Mouse (Mus musculus): ENCODE measurements around the gene Baz1a. TPM values are rescaled to one million over a fixed set of nuclear protein-coding genes. Genes with fewer than 3 reads are reported as not detected.

The Baz1a gene
- polyA plus RNA-seq, 1 experiment: 41.0 TPM

- no peaks in the 10 kb centered on the region for H3K9me3 ChIP-seq (replicated peaks; ENCODE audit: control insufficient read depth, insufficient read depth, low read length, poor library complexity, severe bottlenecking)
- H3K4me3 ChIP-seq (ENCODE audit: low read depth, low read length): no peak overlapping the region
- H3K36me3 ChIP-seq (ENCODE audit: control insufficient read depth, insufficient read depth, low read length, poor library complexity, severe bottlenecking): peaks cover 8% of the 10 kb centered on the region
- H3K9ac ChIP-seq (ENCODE audit: low read depth, poor library complexity, severe bottlenecking): no peak overlapping the region
- no peak for TF ChIP-seq EP300 (IDR thresholded peaks at IDR 0.05; ENCODE audit: insufficient read depth, low read depth, low read length)
- TF ChIP-seq CTCF (IDR thresholded peaks at IDR 0.05; ENCODE audit: low read depth, low read length): no peak
- no peak for TF ChIP-seq POLR2A (IDR thresholded peaks at IDR 0.05; ENCODE audit: insufficient read depth, low read length)
- H3K27ac ChIP-seq (ENCODE audit: insufficient read depth, low read length): no peak overlapping the region
- no peaks in the 10 kb centered on the region for H3K27me3 ChIP-seq (ENCODE audit: control insufficient read depth, insufficient read depth, low read length, poor library complexity, severe bottlenecking)
- H3K4me1 ChIP-seq (ENCODE audit: control insufficient read depth, insufficient read depth, low read length): no peaks in the 10 kb centered on the region
These were observed 44.9 kb upstream of the Baz1a start for GRCm38 (mm10) chr12:55058865-55059615.

- Histone ChIP-seq H3K9ac (ENCODE audit: low read depth, poor library complexity, severe bottlenecking) (no peak overlapping the region), H3K27me3 (ENCODE audit: control insufficient read depth, insufficient read depth, low read length, poor library complexity, severe bottlenecking) (no peaks in the 10 kb centered on the region), H3K4me3 (ENCODE audit: low read depth, low read length) (no peak overlapping the region), H3K27ac (ENCODE audit: insufficient read depth, low read length) (no peak overlapping the region), H3K36me3 (ENCODE audit: control insufficient read depth, insufficient read depth, low read length, poor library complexity, severe bottlenecking) (peaks cover 8% of the 10 kb centered on the region), H3K4me1 (ENCODE audit: control insufficient read depth, insufficient read depth, low read length) (no peaks in the 10 kb centered on the region), H3K9me3 (replicated peaks; ENCODE audit: control insufficient read depth, insufficient read depth, low read length, poor library complexity, severe bottlenecking) (no peaks in the 10 kb centered on the region)
- TF ChIP-seq POLR2A (IDR thresholded peaks at IDR 0.05; ENCODE audit: insufficient read depth, low read length) (no peak), CTCF (IDR thresholded peaks at IDR 0.05; ENCODE audit: low read depth, low read length) (no peak), EP300 (IDR thresholded peaks at IDR 0.05; ENCODE audit: insufficient read depth, low read depth, low read length) (no peak)
These were observed 42.6 kb upstream of the Baz1a start for GRCm38 (mm10) chr12:55056703-55057102.

- TF ChIP-seq EP300 (IDR thresholded peaks at IDR 0.05; ENCODE audit: insufficient read depth, low read depth, low read length) (no peak), POLR2A (IDR thresholded peaks at IDR 0.05; ENCODE audit: insufficient read depth, low read length) (no peak), CTCF (IDR thresholded peaks at IDR 0.05; ENCODE audit: low read depth, low read length) (no peak)
- H3K9me3 ChIP-seq (replicated peaks; ENCODE audit: control insufficient read depth, insufficient read depth, low read length, poor library complexity, severe bottlenecking): no peaks in the 10 kb centered on the region
- no peak overlapping the region for H3K4me3 ChIP-seq (ENCODE audit: low read depth, low read length)
- H3K4me1 ChIP-seq (ENCODE audit: control insufficient read depth, insufficient read depth, low read length): no peaks in the 10 kb centered on the region
- H3K27me3 ChIP-seq (ENCODE audit: control insufficient read depth, insufficient read depth, low read length, poor library complexity, severe bottlenecking): no peaks in the 10 kb centered on the region
- no peak overlapping the region for H3K9ac ChIP-seq (ENCODE audit: low read depth, poor library complexity, severe bottlenecking)
- H3K27ac ChIP-seq (ENCODE audit: insufficient read depth, low read length): no peak overlapping the region
- H3K36me3 ChIP-seq (ENCODE audit: control insufficient read depth, insufficient read depth, low read length, poor library complexity, severe bottlenecking): peaks cover 6% of the 10 kb centered on the region
These were observed 40.5 kb upstream of the Baz1a start for GRCm38 (mm10) chr12:55054551-55055241.

- no peaks in the 10 kb centered on the region; the same call in none of the 2 replicates for H3K36me3 ChIP-seq (ENCODE audit: control insufficient read depth, insufficient read depth, low read length, poor library complexity, severe bottlenecking)
- H3K27me3 ChIP-seq (ENCODE audit: control insufficient read depth, insufficient read depth, low read length, poor library complexity, severe bottlenecking): no peaks in the 10 kb centered on the region
- H3K9ac ChIP-seq (ENCODE audit: low read depth, poor library complexity, severe bottlenecking): no peak overlapping the region
- H3K4me1 ChIP-seq (ENCODE audit: control insufficient read depth, insufficient read depth, low read length): no peaks in the 10 kb centered on the region
- H3K9me3 ChIP-seq (replicated peaks; ENCODE audit: control insufficient read depth, insufficient read depth, low read length, poor library complexity, severe bottlenecking): no peaks in the 10 kb centered on the region
- TF ChIP-seq EP300 (IDR thresholded peaks at IDR 0.05; ENCODE audit: insufficient read depth, low read depth, low read length) (no peak), CTCF (IDR thresholded peaks at IDR 0.05; ENCODE audit: low read depth, low read length) (no peak), POLR2A (IDR thresholded peaks at IDR 0.05; ENCODE audit: insufficient read depth, low read length) (no peak)
- no peak overlapping the region for H3K27ac ChIP-seq (ENCODE audit: insufficient read depth, low read length)
- no peak overlapping the region for H3K4me3 ChIP-seq (ENCODE audit: low read depth, low read length)
These were observed 39.1 kb upstream of the Baz1a start for GRCm38 (mm10) chr12:55053267-55053666.

- Histone ChIP-seq H3K9me3 (replicated peaks; ENCODE audit: control insufficient read depth, insufficient read depth, low read length, poor library complexity, severe bottlenecking) (no peaks in the 10 kb centered on the region; the same call in 1 of the 2 replicates), H3K9ac (ENCODE audit: low read depth, poor library complexity, severe bottlenecking) (no peak overlapping the region), H3K27ac (ENCODE audit: insufficient read depth, low read length) (no peak overlapping the region), H3K4me3 (ENCODE audit: low read depth, low read length) (no peak overlapping the region), H3K27me3 (ENCODE audit: control insufficient read depth, insufficient read depth, low read length, poor library complexity, severe bottlenecking) (no peaks in the 10 kb centered on the region), H3K36me3 (ENCODE audit: control insufficient read depth, insufficient read depth, low read length, poor library complexity, severe bottlenecking) (no peaks in the 10 kb centered on the region; the same call in none of the 2 replicates), H3K4me1 (ENCODE audit: control insufficient read depth, insufficient read depth, low read length) (no peaks in the 10 kb centered on the region)
- TF ChIP-seq CTCF (IDR thresholded peaks at IDR 0.05; ENCODE audit: low read depth, low read length) (no peak), POLR2A (IDR thresholded peaks at IDR 0.05; ENCODE audit: insufficient read depth, low read length) (no peak), EP300 (IDR thresholded peaks at IDR 0.05; ENCODE audit: insufficient read depth, low read depth, low read length) (no peak)
These were observed 37.3 kb upstream of the Baz1a start for GRCm38 (mm10) chr12:55051210-55052173.

Data from ES-Bruce4 (cell line).